Mouse (Mus musculus) liver, adult 2 months (tissue): Measurements from ENCODE around the gene Tmem263. TPM values are rescaled to one million over a fixed set of nuclear protein-coding genes. Genes with fewer than 3 reads are reported as not detected.
A peak's percentile ranks its signal among the peaks of the same experiment; 100 is the strongest.

Experiments used
- DNase-seq: peaks from one replicate; pipeline ENCODE4 v3.0.0-alpha.2; 2011; ENCODE audit warnings: low read depth, low spot score; ENCODE audit errors: extremely low read depth
- H3K27ac ChIP-seq: fragments of 200-500 bp; replicated peaks from 2 replicates; pipeline ENCODE4 v1.5.1; 2012; ENCODE audit warnings: low read depth, mild to moderate bottlenecking, control low read depth, inconsistent platforms, low read length; ENCODE audit not compliant: insufficient read depth
- H3K27me3 ChIP-seq: fragments of 200-500 bp; 2 replicates; pipeline ENCODE4 v1.6.1; 2012; ENCODE audit warnings: mild to moderate bottlenecking, moderate library complexity, low read length, inconsistent platforms; ENCODE audit not compliant: control insufficient read depth, insufficient read depth
- H3K36me3 ChIP-seq: fragments of 200-500 bp; 2 replicates; pipeline ENCODE4 v1.6.1; 2012; ENCODE audit warnings: low read length, inconsistent platforms; ENCODE audit not compliant: control insufficient read depth, insufficient read depth
- H3K4me1 ChIP-seq: fragments of 200-500 bp; 2 replicates; pipeline ENCODE4 v1.6.1; 2011; ENCODE audit warnings: low read length; ENCODE audit not compliant: control insufficient read depth, insufficient read depth
- H3K4me3 ChIP-seq: fragments of 200-500 bp; 2 replicates; pipeline ENCODE4 v1.5.1; 2011; ENCODE audit warnings: low read depth, mild to moderate bottlenecking, control low read depth, low read length, moderate library complexity; ENCODE audit not compliant: insufficient read depth
- H3K79me2 ChIP-seq: fragments of 200-500 bp; 2 replicates; pipeline ENCODE4 v1.6.1; 2012; ENCODE audit warnings: inconsistent platforms, mild to moderate bottlenecking, low read length, moderate library complexity; ENCODE audit not compliant: control insufficient read depth, insufficient read depth
- H3K9ac ChIP-seq: fragments of 200-500 bp; 2 replicates; pipeline ENCODE4 v1.6.1; 2012; ENCODE audit warnings: low read depth, mild to moderate bottlenecking, control low read depth, inconsistent platforms, low read length
- CTCF ChIP-seq: fragments of 200-500 bp; IDR thresholded peaks from 2 replicates; pipeline ENCODE4 v1.5.1; 2011; ENCODE audit warnings: low read depth, low read length, control low read depth
- POLR2A ChIP-seq: fragments of 200-500 bp; IDR thresholded peaks from 2 replicates; pipeline ENCODE4 v1.6.1; 2011; ENCODE audit warnings: low read length, control low read depth; ENCODE audit not compliant: insufficient read depth; ENCODE audit errors: extremely low read depth
- WGBS: fragments of 180-500 bp; shearing (Covaris S2); methylation state at CpG from one replicate; pipeline ENCODE4 v1.1.7; 2018; 5-methylcytosine and 5-hydroxymethylcytosine counted together
- polyA plus RNA-seq: library from polyadenylated mRNA; depleted of rRNA; stranded (reverse); fragments of >200 nt; gene quantifications from 2 replicates; pipeline ENCODE4 v1.2.3, GENCODE M21; 2012; rRNA removed
- total RNA-seq: library from RNA; depleted of rRNA; stranded (reverse); fragments of >200 nt; gene quantifications from 2 replicates; pipeline ENCODE4 v1.2.3, GENCODE M21; 2014; rRNA removed

Gene Tmem263
- total RNA-seq (5.5 and 5.7 TPM in 2 replicates), polyA plus RNA-seq (2.3 and 3.3 TPM in 2 replicates)

DNA sequence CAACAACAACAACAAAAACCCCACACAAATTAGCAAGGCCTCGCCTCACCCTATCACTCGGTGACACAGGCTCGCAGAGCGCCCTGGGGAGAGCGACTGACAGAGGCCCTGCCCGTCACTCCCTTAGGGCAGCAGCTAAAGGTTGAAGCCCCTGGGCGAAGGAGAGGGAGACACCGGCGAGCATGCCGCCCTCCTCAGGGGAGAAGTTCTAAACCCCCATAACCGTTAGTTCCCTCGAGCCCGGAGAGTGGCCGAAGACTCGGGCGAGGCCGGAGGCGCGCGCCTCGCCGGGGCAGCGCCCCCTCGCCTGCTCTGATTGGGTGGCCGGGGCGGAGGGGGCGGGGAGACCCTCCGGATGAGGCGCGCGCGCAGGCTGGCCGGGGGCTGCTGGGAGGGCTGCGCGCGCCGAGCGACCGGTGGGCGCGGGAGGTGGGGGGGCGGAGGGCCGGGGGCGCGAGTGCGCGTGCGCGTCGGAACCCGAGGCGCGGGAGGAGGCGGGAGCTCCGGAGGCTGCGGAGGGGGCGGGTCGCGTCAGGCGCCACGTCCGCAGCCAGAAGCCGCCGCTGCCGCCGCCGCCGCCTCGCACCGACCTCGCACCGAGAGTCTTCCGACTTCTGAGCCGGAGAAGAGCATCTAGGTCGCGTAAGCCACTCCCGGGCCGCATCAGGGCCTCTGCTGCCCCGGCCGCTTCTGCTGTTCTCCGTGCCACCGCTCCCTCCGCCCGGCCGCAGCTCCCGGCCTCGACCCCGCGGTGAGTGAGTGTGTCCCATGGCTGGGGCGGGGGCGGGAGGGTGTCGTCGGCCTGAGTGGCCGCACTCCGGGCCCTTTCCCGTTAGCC lies at the start of gene Tmem263, which contains the start of gene Fhl4:
TSS of gene Tmem263 (plus strand) at position 381 of the 838 bp plus-strand sequence.
TSS of gene Fhl4 (minus strand) at position 249 of the 838 bp plus-strand sequence.
- no peak for TF ChIP-seq CTCF
- no peak for TF ChIP-seq POLR2A
- H3K79me2 ChIP-seq: no peaks in the 10 kb centered on the region
- H3K4me1 ChIP-seq: peaks cover 6% of the 10 kb centered on the region; the same call in 1 of the 2 replicates
- no peaks in the 10 kb centered on the region for H3K36me3 ChIP-seq
- WGBS: 1% methylated on average over 80 of the region's 96 CpGs
- no peaks in the 10 kb centered on the region for H3K27me3 ChIP-seq
- peak within 1 kb of the TSS; percentile 36 for H3K27ac ChIP-seq
- peak; percentile 27 for DNase-seq
- peak within 1 kb of the TSS; percentile 95 for H3K9ac ChIP-seq
- H3K4me3 ChIP-seq: peak within 1 kb of the TSS; percentile 96

DNA sequence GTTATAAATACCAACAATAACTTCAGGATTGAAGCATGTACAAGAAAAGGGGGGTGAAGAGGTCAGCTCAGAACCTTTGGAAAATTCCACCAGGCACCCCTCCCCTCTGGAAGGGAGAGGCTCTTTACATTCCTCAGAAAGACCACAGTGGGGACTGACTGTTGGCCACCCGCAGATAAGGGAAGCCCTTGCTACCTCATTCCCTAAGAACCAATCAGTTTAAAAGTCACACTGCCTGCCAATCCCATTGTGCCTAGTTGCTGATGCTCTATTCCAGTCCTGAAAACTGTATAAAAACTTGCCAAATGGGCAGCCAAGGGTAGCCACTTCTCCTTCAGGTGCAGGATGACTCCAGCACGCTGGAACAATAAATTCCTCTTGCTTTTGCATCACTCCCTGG lies 47.6 kb upstream of the Tmem263 start:
- Histone ChIP-seq H3K4me1 (no peaks in the 10 kb centered on the region), H3K27ac (no peak overlapping the region), H3K79me2 (no peaks in the 10 kb centered on the region), H3K36me3 (no peaks in the 10 kb centered on the region), H3K27me3 (no peaks in the 10 kb centered on the region), H3K4me3 (no peak overlapping the region), H3K9ac (no peak overlapping the region)
- no peak for DNase-seq
- TF ChIP-seq CTCF: no peak
- TF ChIP-seq POLR2A: no peak
- WGBS: 91% methylated on average over 2 of the region's 2 CpGs

DNA sequence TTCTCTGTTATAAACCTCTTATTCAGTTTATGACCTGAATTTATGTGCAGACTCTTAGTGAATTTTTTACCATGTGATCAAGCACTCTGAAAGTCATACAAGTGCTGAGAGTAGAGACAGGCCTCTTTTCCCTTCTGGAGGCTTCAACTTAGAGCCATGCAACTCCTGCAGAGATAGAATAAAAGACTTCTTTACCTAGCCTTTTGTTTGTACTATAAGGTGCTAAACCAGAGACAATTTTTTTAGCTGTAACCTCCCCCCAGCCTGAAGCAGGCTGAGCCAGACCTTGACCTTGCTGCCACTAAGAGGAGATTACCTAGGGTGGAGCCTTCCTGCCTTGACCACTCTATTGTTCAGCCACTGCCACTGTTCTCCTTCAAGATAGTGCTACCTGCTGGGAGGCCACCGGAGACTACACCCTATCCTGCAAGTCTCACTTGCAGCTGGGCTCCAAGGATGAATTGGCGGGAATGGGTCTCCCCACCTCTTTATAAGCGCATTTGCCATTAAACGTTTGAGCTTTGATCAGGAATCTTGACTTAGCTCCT lies 30.7 kb upstream of the Tmem263 start:
- TF ChIP-seq CTCF: no peak
- no peak for TF ChIP-seq POLR2A
- Histone ChIP-seq H3K36me3 (no peaks in the 10 kb centered on the region), H3K27me3 (no peaks in the 10 kb centered on the region), H3K27ac (no peak overlapping the region), H3K79me2 (no peaks in the 10 kb centered on the region), H3K9ac (no peak overlapping the region), H3K4me1 (no peaks in the 10 kb centered on the region), H3K4me3 (no peak overlapping the region)
- 57% methylated on average over 4 of the region's 4 CpGs for WGBS
- no peak for DNase-seq

DNA sequence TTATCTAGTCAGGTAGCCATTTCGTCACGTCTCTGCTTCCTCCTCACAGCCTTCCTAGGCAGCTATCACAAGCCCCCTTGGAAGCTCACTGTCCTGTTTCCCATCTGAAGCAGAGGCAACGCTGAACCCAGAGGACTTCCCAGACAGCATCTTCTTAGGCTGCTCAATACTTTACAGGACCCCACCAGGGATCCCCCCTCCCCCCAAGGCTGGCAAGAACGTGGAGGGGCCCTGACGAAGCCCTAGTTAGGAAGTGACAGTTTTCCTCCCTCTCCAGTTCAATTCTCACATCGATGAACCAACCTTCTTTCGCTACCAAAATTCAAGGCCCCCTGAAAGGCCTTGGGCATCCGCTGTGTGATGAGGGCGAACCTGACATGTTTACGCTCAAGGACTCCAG lies 586 bp upstream of the Tmem263 start:
- H3K9ac ChIP-seq: peak overlapping the region; percentile 87
- H3K27ac ChIP-seq: no peak overlapping the region
- no peaks in the 10 kb centered on the region for H3K27me3 ChIP-seq
- 26% methylated on average over 10 of the region's 10 CpGs for WGBS
- H3K79me2 ChIP-seq: no peaks in the 10 kb centered on the region
- TF ChIP-seq CTCF (no peak), POLR2A (no peak)
- no peaks in the 10 kb centered on the region for H3K36me3 ChIP-seq
- no peak for DNase-seq
- peaks cover 6% of the 10 kb centered on the region; the same call in 1 of the 2 replicates for H3K4me1 ChIP-seq
- H3K4me3 ChIP-seq: peak overlapping the region; percentile 96

DNA sequence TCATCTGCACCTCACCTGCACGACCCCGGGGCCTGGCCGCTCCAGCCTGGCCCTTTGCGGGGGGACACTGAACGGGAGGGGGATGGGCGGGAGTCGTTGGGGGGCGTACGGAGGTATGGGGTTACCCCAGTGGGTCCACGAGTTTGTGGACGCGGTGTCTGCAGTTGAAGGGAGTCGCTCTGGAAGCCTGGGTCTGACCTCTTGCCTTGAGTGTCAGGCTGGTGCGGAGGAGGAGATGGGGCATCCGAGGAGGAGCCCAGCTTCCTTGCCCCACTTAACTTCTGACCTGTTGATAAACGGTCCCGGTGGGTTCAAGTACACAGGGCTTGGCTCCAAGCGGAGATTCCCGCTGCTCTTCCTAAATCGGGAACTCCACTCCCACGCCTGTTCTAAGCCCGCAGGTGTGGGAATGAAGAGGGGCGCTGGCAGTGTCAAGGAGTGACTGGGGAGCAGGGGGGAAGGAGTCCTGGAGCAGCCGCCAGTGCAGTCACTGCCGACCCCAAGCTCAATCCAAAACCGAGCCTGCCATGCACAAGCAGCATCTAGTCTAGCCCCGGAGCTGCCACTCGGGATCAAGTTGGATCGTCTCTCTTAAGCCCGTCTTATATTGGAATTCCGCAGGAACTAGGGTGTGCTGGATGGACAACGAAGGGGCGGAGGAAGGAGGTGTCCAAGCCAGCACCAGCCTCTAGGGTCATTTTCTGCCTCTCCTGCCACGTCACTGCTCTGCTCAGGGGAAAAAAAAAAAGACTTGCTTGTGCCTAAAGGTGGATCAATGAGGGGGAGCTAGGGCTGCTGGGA lies 858 bp downstream of the Tmem263 start:
- Histone ChIP-seq H3K79me2 (no peaks in the 10 kb centered on the region), H3K4me1 (peaks cover 6% of the 10 kb centered on the region; the same call in 1 of the 2 replicates), H3K36me3 (no peaks in the 10 kb centered on the region), H3K4me3 (peak overlapping the region; percentile 96), H3K27ac (no peak overlapping the region), H3K27me3 (no peaks in the 10 kb centered on the region), H3K9ac (peak overlapping the region; percentile 95)
- WGBS: 1% methylated on average over 34 of the region's 34 CpGs
- DNase-seq: no peak
- TF ChIP-seq CTCF (no peak; the same call in 1 of the 2 replicates), POLR2A (no peak)
